Mouse (Mus musculus): Measurements from ENCODE around the gene Ptafr.

DNA sequence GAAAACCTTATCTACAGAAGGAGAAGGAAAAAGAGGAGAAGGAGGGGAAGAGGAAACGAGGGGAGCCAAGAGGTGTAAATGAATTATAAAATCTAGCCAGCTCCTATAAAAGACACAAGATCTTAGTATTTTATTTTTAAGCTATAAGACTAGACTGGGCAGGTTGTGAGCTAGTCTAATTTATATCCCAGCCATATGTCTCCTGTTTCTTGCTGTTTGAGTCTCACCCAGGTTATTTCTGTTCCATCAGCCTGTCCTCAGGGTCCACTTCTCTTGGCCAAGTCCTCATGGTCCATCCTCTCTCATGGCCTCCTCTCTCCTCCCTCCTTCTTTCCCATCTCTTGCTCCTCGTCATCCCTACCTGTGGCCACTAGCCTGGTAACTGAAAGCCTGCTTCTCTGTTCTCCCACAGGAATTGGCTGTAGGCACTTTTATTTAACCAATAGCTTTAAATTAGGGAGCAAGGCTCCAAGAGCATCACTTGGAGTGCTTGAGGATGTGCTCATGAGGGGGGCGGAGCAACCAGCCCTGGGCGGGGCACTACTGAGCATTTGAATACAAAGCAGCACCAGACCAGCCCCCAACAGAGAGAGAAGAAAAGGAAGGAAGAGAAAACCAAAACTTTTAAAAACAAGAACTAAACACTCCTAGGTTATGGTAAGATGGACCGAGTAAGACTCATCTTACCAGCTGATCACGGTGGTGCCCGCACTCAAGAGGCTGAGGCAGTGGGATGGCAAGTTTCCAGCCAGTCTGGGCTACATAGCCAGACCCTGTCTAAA, 57.6 kb downstream of the Ptafr start:
- TF ChIP-seq CTCF (IDR thresholded peaks at IDR 0.05; ENCODE audit: control insufficient read depth, insufficient read depth, insufficient read length) (no peak), USF1 (IDR thresholded peaks at IDR 0.05; ENCODE audit: low read depth) (no peak), MYOG (IDR thresholded peaks at IDR 0.05; ENCODE audit: control insufficient read depth, extremely low read depth, insufficient read length) (no peak), MAX (IDR thresholded peaks at IDR 0.05) (no peak)
